Mouse (Mus musculus): ENCODE data around the gene Kif13a.

DNA sequence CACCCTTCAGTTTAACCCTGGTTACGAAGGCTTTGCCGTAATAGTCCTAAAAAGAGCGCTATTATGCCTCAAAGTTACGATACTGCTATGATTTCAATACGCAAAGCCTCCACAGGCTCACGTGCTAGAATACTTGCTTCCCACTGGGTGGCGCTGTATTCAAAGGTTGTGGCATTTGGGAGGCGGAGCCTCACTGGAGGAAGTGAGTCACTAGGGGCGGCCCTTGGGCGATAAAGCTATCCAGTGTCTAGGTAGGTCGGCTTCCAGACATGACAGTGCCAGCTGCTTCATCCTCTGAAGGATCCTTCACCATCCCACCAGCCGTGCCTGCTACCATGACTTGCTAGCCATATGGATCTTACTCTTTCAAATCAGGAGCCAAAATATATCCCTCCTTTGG is 119.6 kb downstream of the Kif13a start:
- no peak for TF ChIP-seq GATA1 (IDR thresholded peaks at IDR 0.05; ENCODE audit: low read length)
- no peak for TF ChIP-seq TAL1 (IDR thresholded peaks at IDR 0.05; ENCODE audit: low read length)
